Mouse (Mus musculus) neural tube, postnatal 0 days (tissue): ENCODE results near the gene Mrps36. TPM values are rescaled to one million over a fixed set of nuclear protein-coding genes. Genes with fewer than 3 reads are reported as not detected.

Experiments used
- polyA plus RNA-seq: library from polyadenylated mRNA; unstranded; fragments of >200 nt; fragmentation: Nextera tagmentation; extraction: Ambion mirVana; gene quantifications from 2 replicates; pipeline ENCODE4 v1.2.1, GENCODE M21; 2015

Mrps36 gene
- polyA plus RNA-seq = 208 and 224 TPM in 2 replicates

GRCm38 (mm10) chr13:100744036-100744744 lies at the start of gene Mrps36:
Gene Mrps36 (minus strand): TSS chr13:100744659.

GRCm38 (mm10) chr13:100786414-100786867 lies 42.0 kb upstream of the Mrps36 start, which contains the start of gene Ccnb1:
Gene Ccnb1 (minus strand): TSS chr13:100786570.

GRCm38 (mm10) chr13:100775252-100776055 lies 31.0 kb upstream of the Mrps36 start, which contains the start of gene Cenph:
Gene Cenph (minus strand): TSS chr13:100775899.

GRCm38 (mm10) chr13:100730861-100731176 lies 13.6 kb downstream of the Mrps36 start, which contains the start of gene Cdk7:
Gene Cdk7 (minus strand): TSS chr13:100730939.

Other genes with a start within 250 kb of the Mrps36 start
- 9.9 and 11.7 TPM in 2 replicates for gene Ocln, start 191.9 kb downstream of the Mrps36 start, polyA plus RNA-seq
- gene Marveld2, start 127.7 kb downstream of the Mrps36 start, polyA plus RNA-seq = 2.5 and 2.7 TPM in 2 replicates
- 278 and 282 TPM in 2 replicates for gene Ak6, start 93.7 kb downstream of the Mrps36 start, polyA plus RNA-seq
- gene Rad17, start 93.6 kb downstream of the Mrps36 start, polyA plus RNA-seq = 12.8 and 14.2 TPM in 2 replicates
- 34.7 and 40.9 TPM in 2 replicates for gene Taf9, start 93.1 kb downstream of the Mrps36 start, polyA plus RNA-seq
- 1.1 and 1.5 TPM in 2 replicates for gene Ccdc125, start 74.9 kb downstream of the Mrps36 start, polyA plus RNA-seq
- 31.7 and 34.0 TPM in 2 replicates for gene Cdk7, start 13.7 kb downstream of the Mrps36 start, polyA plus RNA-seq
- gene Cenph, start 31.2 kb upstream of the Mrps36 start, polyA plus RNA-seq = 4.0 and 4.4 TPM in 2 replicates
- gene Ccnb1, start 41.9 kb upstream of the Mrps36 start, polyA plus RNA-seq = 16.1 and 17.3 TPM in 2 replicates
- gene Slc30a5, start 88.8 kb upstream of the Mrps36 start, polyA plus RNA-seq = 28.9 and 30.9 TPM in 2 replicates